Mouse (Mus musculus) heart, postnatal 0 days (tissue): ENCODE measurements at regions not wholly inside any gene's neighbourhood (a gene's known extent, or its start where the extent isn't known, plus 50 kb on each side); places are given as distances from the start of the nearest gene placed in this dataset.

Source experiments
- ATAC-seq: fragments of 200-750 bp; cut with Nextera tagmentation; 2 replicates; pipeline ENCODE4 v1.8.0; 2017; ENCODE audit warnings: low read depth, moderate number of reproducible peaks, moderate library complexity; ENCODE audit not compliant: insufficient read depth
- DNase-seq: peaks from one replicate; pipeline ENCODE4 v3.0.0-alpha.2; 2016; ENCODE audit warnings: low spot score
- H3K27ac ChIP-seq: fragments of 300-500 bp; sonication (generic); 2 replicates; pipeline ENCODE4 v1.5.1; 2014; ENCODE audit warnings: low read depth, mild to moderate bottlenecking
- H3K27me3 ChIP-seq: fragments of 300-500 bp; sonication (generic); 2 replicates; pipeline ENCODE4 v1.6.1; 2014; ENCODE audit warnings: low read length, mixed read lengths; ENCODE audit not compliant: control insufficient read depth, insufficient read depth
- H3K36me3 ChIP-seq: fragments of 300-500 bp; sonication (generic); replicated peaks from 2 replicates; pipeline ENCODE4 v1.6.1; 2014; ENCODE audit warnings: low read length, mixed read lengths; ENCODE audit not compliant: control insufficient read depth, insufficient read depth
- H3K4me1 ChIP-seq: fragments of 300-500 bp; sonication (generic); 2 replicates; pipeline ENCODE4 v1.6.1; 2014; ENCODE audit warnings: antibody characterized with exemption; ENCODE audit not compliant: control insufficient read depth, insufficient read depth
- H3K4me2 ChIP-seq: fragments of 300-500 bp; sonication (generic); 2 replicates; pipeline ENCODE4 v1.6.1; 2014; ENCODE audit warnings: low read depth, mild to moderate bottlenecking, low read length, moderate library complexity
- H3K4me3 ChIP-seq: fragments of 300-500 bp; sonication (generic); 2 replicates; pipeline ENCODE4 v1.5.1; 2014; ENCODE audit warnings: low read depth, low read length
- H3K9ac ChIP-seq: fragments of 300-500 bp; sonication (generic); replicated peaks from 2 replicates; pipeline ENCODE4 v1.6.1; 2014; ENCODE audit warnings: low read depth, low read length, mixed read lengths
- H3K9me3 ChIP-seq: fragments of 300-500 bp; sonication (generic); replicated peaks from 2 replicates; pipeline ENCODE4 v1.6.1; 2016; ENCODE audit warnings: low read length; ENCODE audit not compliant: control insufficient read depth
- CTCF ChIP-seq: IDR thresholded peaks from 2 replicates; pipeline ENCODE4 v1.5.1; 2016; ENCODE audit warnings: antibody characterized with exemption, control low read depth, low read depth
- EP300 ChIP-seq: IDR thresholded peaks from 2 replicates; pipeline ENCODE4 v1.6.1; 2016; ENCODE audit warnings: antibody characterized with exemption, low read depth
- WGBS: fragments of 180-500 bp; shearing (Covaris S2); extraction: QIAGEN DNeasy Blood & Tissue Kit; methylation state at CpG from one replicate; pipeline ENCODE4 v1.1.7; 2014; 5-methylcytosine and 5-hydroxymethylcytosine counted together

DNA sequence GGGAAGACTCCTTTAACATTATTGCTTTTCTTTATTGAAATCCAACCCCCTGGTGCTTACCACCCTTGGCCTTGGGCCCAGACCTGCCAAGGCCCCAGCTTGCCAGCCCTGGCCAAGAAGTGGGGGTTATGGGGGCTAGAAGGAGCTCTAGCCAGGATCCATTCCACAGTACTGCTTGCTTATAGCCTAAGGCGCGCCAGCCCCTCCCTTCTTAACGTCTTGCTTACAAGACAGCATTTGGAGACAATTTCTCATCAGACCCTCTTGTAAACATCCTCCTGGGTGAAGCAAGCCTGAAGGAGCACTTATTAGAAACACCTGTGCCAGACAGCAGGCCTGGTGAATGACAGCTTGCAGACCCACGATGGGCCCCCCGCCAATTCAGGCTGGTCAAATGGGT is 179.3 kb downstream of the Cyp26b1 start:
- no peaks in the 10 kb centered on the region for H3K4me1 ChIP-seq
- no peak overlapping the region for H3K9ac ChIP-seq
- TF ChIP-seq EP300 (no peak), CTCF (no peak)
- ATAC-seq (no peak), DNase-seq (no peak)
- H3K4me2 ChIP-seq: no peak overlapping the region
- 67% methylated on average over 5 of the region's 5 CpGs for WGBS
- H3K27ac ChIP-seq: no peak overlapping the region
- H3K4me3 ChIP-seq: no peak overlapping the region
- H3K36me3 ChIP-seq: no peaks in the 10 kb centered on the region
- no peaks in the 10 kb centered on the region for H3K9me3 ChIP-seq
- 0 out of 2 replicates have a peak, but pooled peaks cover 4% of the 10 kb centered on the region for H3K27me3 ChIP-seq

DNA sequence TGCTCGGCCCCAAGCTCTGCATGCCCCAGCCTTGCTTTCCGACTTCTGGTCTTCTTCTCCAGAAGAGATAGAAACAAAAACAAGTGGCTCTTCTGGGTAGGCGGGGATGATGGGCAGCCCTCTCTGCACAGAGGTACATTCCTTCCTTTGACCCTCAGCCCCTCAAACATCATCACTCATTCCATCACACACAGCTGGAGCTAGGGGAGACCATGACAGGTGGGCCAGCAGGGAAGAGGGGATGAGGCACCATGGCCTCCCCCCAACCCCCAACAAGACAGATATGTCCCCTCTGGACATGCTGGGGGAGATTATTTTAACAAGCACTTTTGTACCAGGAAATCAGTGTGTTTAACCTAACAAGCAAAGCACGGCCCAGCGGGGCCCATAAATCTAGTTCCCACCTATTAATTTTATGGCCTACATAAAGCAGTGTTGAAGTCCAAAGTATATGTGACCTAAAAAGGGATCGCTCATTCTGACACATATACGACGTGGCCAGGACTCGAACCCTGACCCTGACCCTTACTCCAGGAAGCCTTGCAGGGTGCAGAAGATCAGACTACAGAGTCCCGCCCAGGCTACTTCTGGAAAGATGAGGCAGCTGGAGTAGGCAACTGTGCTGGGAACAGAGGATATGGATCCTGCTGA is 183.7 kb downstream of the Cyp26b1 start:
- Histone ChIP-seq H3K4me1 (no peaks in the 10 kb centered on the region), H3K4me3 (no peak overlapping the region), H3K27ac (no peak overlapping the region), H3K9ac (no peak overlapping the region), H3K4me2 (no peak overlapping the region), H3K9me3 (no peaks in the 10 kb centered on the region), H3K36me3 (no peaks in the 10 kb centered on the region), H3K27me3 (peaks cover 12% of the 10 kb centered on the region)
- WGBS: 87% methylated on average over 10 of the region's 10 CpGs
- no peak for TF ChIP-seq EP300
- TF ChIP-seq CTCF: no peak
- DNase-seq (no peak), ATAC-seq (no peak)

DNA sequence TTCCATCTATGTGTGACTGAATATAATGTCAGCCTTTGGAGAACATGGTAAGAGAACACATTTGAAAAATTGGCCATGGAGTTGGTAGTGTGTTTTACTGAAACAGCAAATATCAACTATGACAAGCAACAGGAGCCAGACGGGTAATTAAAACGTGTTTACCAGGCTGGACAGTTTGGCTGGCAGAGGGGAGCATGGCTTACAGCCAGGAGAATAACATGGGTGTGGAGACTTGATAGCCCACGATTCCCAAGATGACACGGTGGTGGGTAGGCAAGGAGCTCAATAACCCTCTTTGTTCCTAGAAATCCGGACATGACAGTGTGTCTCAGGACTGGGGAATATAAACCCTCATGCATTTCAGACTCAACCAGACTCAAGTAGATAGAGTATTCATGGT is 185.2 kb downstream of the Cyp26b1 start:
- Histone ChIP-seq H3K27ac (no peak overlapping the region), H3K9me3 (no peaks in the 10 kb centered on the region), H3K4me2 (no peak overlapping the region), H3K27me3 (peaks cover 12% of the 10 kb centered on the region), H3K4me3 (no peak overlapping the region), H3K4me1 (no peaks in the 10 kb centered on the region), H3K36me3 (no peaks in the 10 kb centered on the region), H3K9ac (no peak overlapping the region)
- DNase-seq (no peak), ATAC-seq (no peak)
- TF ChIP-seq EP300 (no peak), CTCF (no peak)
- WGBS: 67% methylated on average over 5 of the region's 5 CpGs

GRCm38 (mm10) chr6:84407773-84408172 is 185.9 kb downstream of the Cyp26b1 start:
- no peak overlapping the region for H3K27ac ChIP-seq
- DNase-seq (peak; percentile 57), ATAC-seq (no peak; the same call in 1 of the 2 replicates)
- H3K4me3 ChIP-seq: no peak overlapping the region
- H3K9me3 ChIP-seq: no peaks in the 10 kb centered on the region
- H3K36me3 ChIP-seq: no peaks in the 10 kb centered on the region
- H3K4me1 ChIP-seq: no peaks in the 10 kb centered on the region
- 7% methylated on average over 6 of the region's 6 CpGs for WGBS
- H3K9ac ChIP-seq: no peak overlapping the region
- TF ChIP-seq CTCF: peak; percentile 77
- no peak for TF ChIP-seq EP300
- peaks cover 12% of the 10 kb centered on the region for H3K27me3 ChIP-seq
- H3K4me2 ChIP-seq: no peak overlapping the region

GRCm38 (mm10) chr6:84404695-84405094 is 189.0 kb downstream of the Cyp26b1 start:
- ATAC-seq (no peak), DNase-seq (no peak)
- no peaks in the 10 kb centered on the region for H3K9me3 ChIP-seq
- no peak overlapping the region for H3K4me2 ChIP-seq
- H3K36me3 ChIP-seq: no peaks in the 10 kb centered on the region
- H3K4me3 ChIP-seq: no peak overlapping the region
- TF ChIP-seq EP300 (no peak), CTCF (0 out of 2 replicates have a peak, but pooled peaks have one; percentile 11)
- H3K27ac ChIP-seq: no peak overlapping the region
- WGBS: 57% methylated on average over 4 of the region's 4 CpGs
- peaks cover 12% of the 10 kb centered on the region for H3K27me3 ChIP-seq
- no peaks in the 10 kb centered on the region for H3K4me1 ChIP-seq
- H3K9ac ChIP-seq: no peak overlapping the region

DNA sequence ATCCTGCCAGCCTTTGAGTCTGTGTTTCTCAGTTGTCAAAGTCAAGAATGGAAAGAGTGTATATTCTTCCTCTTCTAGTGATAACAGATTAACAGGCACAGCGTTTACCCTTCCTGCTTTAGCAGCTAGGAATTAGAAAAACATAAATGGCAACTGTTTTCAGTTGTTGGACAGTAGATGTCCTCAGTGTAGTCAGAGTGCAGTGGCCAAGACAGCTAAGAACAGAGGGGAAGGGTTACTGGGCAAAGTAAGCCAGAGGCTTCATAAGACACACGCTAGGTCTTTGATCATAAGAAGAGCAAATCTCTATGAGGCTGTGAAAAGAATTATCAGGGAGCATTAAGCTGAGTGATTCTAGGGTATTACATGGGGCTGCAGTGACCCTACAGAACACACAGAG is 191.3 kb downstream of the Cyp26b1 start:
- Histone ChIP-seq H3K9me3 (no peaks in the 10 kb centered on the region), H3K27ac (no peak overlapping the region), H3K9ac (no peak overlapping the region), H3K4me3 (no peak overlapping the region), H3K4me2 (no peak overlapping the region), H3K27me3 (peaks cover 12% of the 10 kb centered on the region), H3K36me3 (no peaks in the 10 kb centered on the region), H3K4me1 (no peaks in the 10 kb centered on the region)
- 51% methylated on average over 2 of the region's 2 CpGs for WGBS
- TF ChIP-seq EP300 (no peak), CTCF (no peak)
- ATAC-seq (no peak), DNase-seq (no peak)
